Mouse (Mus musculus) midbrain, embryonic 16.5 days (tissue): Measurements from ENCODE around the gene Cped1. TPM values are rescaled to one million over a fixed set of nuclear protein-coding genes. Genes with fewer than 3 reads are reported as not detected.

Source experiments
- ATAC-seq: fragments of 200-750 bp; cut with Nextera tagmentation; 2 replicates; pipeline ENCODE4 v1.8.0; 2017; ENCODE audit warnings: moderate TSS enrichment
- H3K27ac ChIP-seq: fragments of 300-500 bp; sonication (generic); 2 replicates; pipeline ENCODE4 v1.5.1; 2014; ENCODE audit warnings: mild to moderate bottlenecking, low read length, mixed read lengths
- H3K27me3 ChIP-seq: fragments of 300-500 bp; sonication (generic); 2 replicates; pipeline ENCODE4 v1.6.1; 2014; ENCODE audit warnings: low read depth, low read length, mixed read lengths; ENCODE audit not compliant: control insufficient read depth, insufficient read depth
- H3K36me3 ChIP-seq: fragments of 300-500 bp; sonication (generic); 2 replicates; pipeline ENCODE4 v1.6.1; 2014; ENCODE audit warnings: mild to moderate bottlenecking, low read length, moderate library complexity, mixed read lengths; ENCODE audit not compliant: control insufficient read depth, insufficient read depth
- H3K4me1 ChIP-seq: fragments of 300-500 bp; sonication (generic); 2 replicates; pipeline ENCODE4 v1.6.1; 2014; ENCODE audit warnings: mild to moderate bottlenecking, low read length, mixed read lengths; ENCODE audit not compliant: control insufficient read depth, insufficient read depth
- H3K4me2 ChIP-seq: fragments of 300-500 bp; sonication (generic); 2 replicates; pipeline ENCODE4 v1.6.1; 2014; ENCODE audit warnings: mild to moderate bottlenecking, low read length, mixed read lengths
- H3K4me3 ChIP-seq: fragments of 300-500 bp; sonication (generic); 2 replicates; pipeline ENCODE4 v1.5.1; 2014; ENCODE audit warnings: low read depth, mild to moderate bottlenecking, low read length, moderate library complexity, mixed read lengths
- H3K9ac ChIP-seq: fragments of 300-500 bp; sonication (generic); 2 replicates; pipeline ENCODE4 v1.6.1; 2014; ENCODE audit warnings: low read depth, low read length, mixed read lengths
- H3K9me3 ChIP-seq: fragments of 300-500 bp; sonication (generic); replicated peaks from 2 replicates; pipeline ENCODE4 v1.6.1; 2014; ENCODE audit warnings: mild to moderate bottlenecking, low read length, mixed read lengths; ENCODE audit not compliant: control insufficient read depth, poor library complexity, severe bottlenecking
- WGBS: fragments of 180-500 bp; shearing (Covaris S2); extraction: QIAGEN DNeasy Blood & Tissue Kit; methylation state at CpG from one replicate; pipeline ENCODE4 v1.1.7; 2014; 5-methylcytosine and 5-hydroxymethylcytosine counted together
- polyA plus RNA-seq: library from polyadenylated mRNA; unstranded; fragments of >200 nt; fragmentation: Nextera tagmentation; extraction: Ambion mirVana; gene quantifications from 2 replicates; pipeline ENCODE4 v1.2.1, GENCODE M21; 2015

The Cped1 gene
- polyA plus RNA-seq, 1 experiment from 2014 or later, result 2.1 TPM

DNA sequence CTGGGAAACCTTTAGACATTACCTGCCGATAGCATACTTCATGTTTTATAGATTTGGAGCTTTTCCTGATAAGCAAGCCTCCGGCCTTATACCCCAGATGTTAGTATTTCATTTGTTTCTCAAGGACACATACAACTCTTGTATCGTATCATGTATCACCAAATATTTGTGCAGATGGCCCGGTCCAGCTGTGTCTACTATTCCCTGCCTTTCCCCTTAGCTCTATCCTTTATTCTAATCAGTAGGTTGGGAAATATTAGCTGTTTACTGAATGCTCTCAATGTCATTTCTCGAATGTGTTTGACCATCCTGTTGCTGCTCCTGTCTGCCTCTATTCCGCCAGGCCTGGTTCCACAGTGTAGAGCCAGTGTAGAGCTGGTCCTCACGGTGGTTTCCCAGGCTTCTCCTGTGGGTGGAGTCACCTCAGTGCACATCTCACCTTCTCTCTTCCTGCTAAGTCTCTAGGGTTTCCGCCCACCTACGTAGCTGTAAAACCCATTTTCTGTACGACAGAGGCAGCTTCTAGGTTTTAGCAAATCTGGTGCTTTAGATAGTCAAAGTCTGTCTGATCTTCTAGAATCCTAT is 18.3 kb downstream of the Cped1 start:
- Histone ChIP-seq H3K4me1 (no peaks in the 10 kb centered on the region), H3K9me3 (no peaks in the 10 kb centered on the region), H3K9ac (no peak overlapping the region), H3K4me3 (no peak overlapping the region), H3K36me3 (no peaks in the 10 kb centered on the region), H3K27me3 (no peaks in the 10 kb centered on the region; the same call in 1 of the 2 replicates), H3K27ac (no peak overlapping the region), H3K4me2 (no peak overlapping the region)
- ATAC-seq, result no peak
- WGBS, result 83% methylated on average over 10 of the region's 10 CpGs

DNA sequence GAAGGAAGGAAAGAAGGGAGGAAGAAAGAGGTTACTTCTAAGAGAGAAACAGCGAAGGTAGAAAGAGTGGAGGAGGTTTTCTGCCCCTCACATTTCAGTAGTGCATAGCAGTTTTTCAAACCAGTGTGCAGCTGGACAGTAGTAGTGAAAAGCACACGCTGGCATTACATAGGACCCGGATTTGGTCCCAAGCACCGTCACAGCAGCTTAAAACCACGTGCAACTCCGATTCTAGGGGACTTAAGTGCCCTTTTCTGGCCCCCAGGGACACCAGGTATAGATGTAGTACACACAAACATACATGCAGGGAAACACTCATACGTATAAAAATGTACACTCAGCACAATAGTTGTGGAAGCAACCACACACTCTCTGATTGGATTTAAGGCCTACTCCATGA is 22.6 kb downstream of the Cped1 start:
- H3K27ac ChIP-seq, result no peak overlapping the region
- H3K4me2 ChIP-seq, result no peak overlapping the region
- H3K36me3 ChIP-seq, result no peaks in the 10 kb centered on the region
- no peak overlapping the region for H3K4me3 ChIP-seq
- H3K9me3 ChIP-seq, result no peaks in the 10 kb centered on the region
- 88% methylated on average over 7 of the region's 7 CpGs for WGBS
- no peaks in the 10 kb centered on the region for H3K4me1 ChIP-seq
- no peaks in the 10 kb centered on the region for H3K27me3 ChIP-seq
- H3K9ac ChIP-seq, result no peak overlapping the region
- ATAC-seq, result no peak

DNA sequence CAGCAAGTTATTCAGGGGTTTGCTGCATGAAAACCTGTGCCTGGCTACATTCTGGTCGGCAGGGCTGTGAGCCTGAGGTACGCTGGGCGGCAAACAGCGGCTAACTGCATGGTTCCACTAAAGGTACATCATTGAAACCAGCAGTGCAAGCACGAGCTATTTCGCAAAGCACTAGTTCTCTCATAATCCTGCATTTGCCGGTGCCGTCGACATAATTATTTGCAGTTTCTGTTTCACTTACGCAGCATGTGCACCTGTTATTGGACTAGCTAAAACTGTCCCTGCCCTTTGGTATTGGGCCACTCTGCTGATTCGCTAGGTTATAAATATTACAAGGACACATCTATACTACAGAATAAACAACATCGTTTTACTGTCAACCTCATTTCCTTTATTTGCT is 24.5 kb downstream of the Cped1 start:
- Histone ChIP-seq H3K27ac (no peak overlapping the region), H3K4me2 (no peak overlapping the region), H3K27me3 (no peaks in the 10 kb centered on the region), H3K9me3 (no peaks in the 10 kb centered on the region), H3K4me1 (no peaks in the 10 kb centered on the region), H3K9ac (no peak overlapping the region), H3K36me3 (no peaks in the 10 kb centered on the region), H3K4me3 (no peak overlapping the region)
- no peak for ATAC-seq
- 90% methylated on average over 12 of the region's 12 CpGs for WGBS

DNA sequence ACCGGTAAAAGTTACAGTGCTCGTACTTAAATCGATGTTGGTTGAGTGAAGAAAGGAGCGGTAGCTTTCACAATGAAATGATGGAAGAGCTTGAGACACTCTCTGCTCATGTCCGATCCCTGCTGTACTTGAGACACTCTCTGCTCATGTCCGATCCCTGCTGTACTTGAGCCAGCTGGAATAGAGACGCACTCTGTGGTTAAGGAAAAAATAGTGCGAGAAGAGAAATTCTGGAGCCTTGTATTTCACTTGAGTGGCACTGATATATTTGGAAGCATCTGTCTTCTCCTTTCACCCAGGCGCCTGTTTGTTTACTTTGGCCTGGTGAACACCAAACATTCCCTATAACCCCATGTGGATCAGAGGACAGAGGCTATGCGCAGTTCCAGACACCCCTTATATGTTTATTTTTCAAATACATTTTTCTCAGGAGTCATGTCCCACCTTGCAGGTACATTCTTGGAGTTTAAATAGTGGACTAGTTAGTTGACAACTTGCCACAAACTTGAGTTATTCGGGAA is 25.1 kb downstream of the Cped1 start:
- WGBS, result 95% methylated on average over 11 of the region's 11 CpGs
- Histone ChIP-seq H3K27me3 (no peaks in the 10 kb centered on the region), H3K9me3 (no peaks in the 10 kb centered on the region), H3K27ac (no peak overlapping the region), H3K4me1 (no peaks in the 10 kb centered on the region), H3K4me3 (no peak overlapping the region), H3K9ac (no peak overlapping the region), H3K36me3 (no peaks in the 10 kb centered on the region), H3K4me2 (no peak overlapping the region)
- no peak for ATAC-seq

DNA sequence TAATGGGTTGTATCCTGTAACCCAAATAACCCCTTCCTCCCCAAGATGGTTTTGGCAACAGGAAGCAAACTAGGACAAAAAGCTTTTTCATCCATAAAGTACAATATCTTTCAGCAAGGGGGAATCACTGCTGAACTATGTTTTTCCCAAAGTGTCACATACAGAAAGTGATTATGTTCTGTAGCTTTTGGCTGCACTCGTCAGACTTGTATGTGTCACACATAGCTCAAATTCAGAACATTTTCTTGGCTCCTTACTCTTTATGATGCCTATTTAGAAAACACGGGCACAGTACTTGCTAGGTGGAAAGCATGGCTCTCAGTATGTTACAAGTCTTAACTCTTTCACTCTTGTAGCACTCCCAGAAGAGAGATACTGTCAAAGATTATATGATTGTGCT is 25.8 kb downstream of the Cped1 start:
- Histone ChIP-seq H3K4me2 (no peak overlapping the region), H3K4me1 (no peaks in the 10 kb centered on the region), H3K4me3 (no peak overlapping the region), H3K27ac (no peak overlapping the region), H3K9ac (no peak overlapping the region), H3K27me3 (no peaks in the 10 kb centered on the region), H3K36me3 (no peaks in the 10 kb centered on the region), H3K9me3 (no peaks in the 10 kb centered on the region)
- no peak for ATAC-seq
- WGBS, result 82% methylated on average over 2 of the region's 2 CpGs

DNA sequence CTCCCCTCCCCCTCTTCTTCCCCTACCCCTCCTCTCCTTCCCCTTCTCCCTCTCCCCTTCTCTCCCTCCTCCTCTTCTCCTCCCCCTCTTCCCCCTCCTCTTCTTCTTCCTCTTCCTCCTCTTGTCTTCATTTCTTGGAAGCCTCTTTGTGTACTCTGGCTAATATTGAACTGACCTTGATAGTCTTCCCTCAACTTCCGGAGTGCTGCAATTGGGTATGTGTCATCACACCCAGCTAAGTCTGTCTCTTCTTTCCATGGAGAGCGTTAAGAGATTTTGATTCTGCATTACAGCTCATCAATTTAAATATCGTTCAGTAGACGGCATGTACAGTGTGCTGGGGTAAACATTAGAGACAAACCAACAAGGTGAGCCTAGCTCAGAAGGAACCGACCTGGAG is 26.4 kb downstream of the Cped1 start:
- Histone ChIP-seq H3K4me3 (no peak overlapping the region), H3K9ac (no peak overlapping the region), H3K27me3 (no peaks in the 10 kb centered on the region), H3K9me3 (no peaks in the 10 kb centered on the region), H3K36me3 (no peaks in the 10 kb centered on the region), H3K27ac (no peak overlapping the region), H3K4me2 (no peak overlapping the region), H3K4me1 (no peaks in the 10 kb centered on the region)
- ATAC-seq, result no peak
- WGBS, result 86% methylated on average over 5 of the region's 5 CpGs

DNA sequence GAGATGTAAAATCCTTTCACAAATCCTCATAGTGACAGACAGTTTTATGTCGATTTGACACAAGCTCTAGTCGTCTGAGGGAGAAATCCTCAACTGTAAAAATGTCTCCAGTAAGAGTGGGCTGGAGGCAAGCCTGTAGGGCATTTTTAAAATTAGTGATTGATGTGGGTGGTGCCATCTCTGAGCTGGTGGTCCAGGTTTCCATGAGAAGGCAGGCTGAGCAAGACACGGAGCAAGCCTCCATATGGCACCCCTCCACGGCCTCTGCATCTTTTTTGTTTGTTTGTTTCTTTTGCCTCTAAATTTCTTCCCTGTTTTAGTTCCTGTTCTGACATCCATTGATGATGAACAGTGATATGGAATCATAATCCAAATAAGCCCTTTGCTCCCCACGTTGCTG is 26.8 kb downstream of the Cped1 start:
- no peak overlapping the region for H3K9ac ChIP-seq
- 82% methylated on average over 5 of the region's 5 CpGs for WGBS
- H3K4me2 ChIP-seq, result no peak overlapping the region
- ATAC-seq, result no peak
- no peaks in the 10 kb centered on the region for H3K4me1 ChIP-seq
- H3K36me3 ChIP-seq, result no peaks in the 10 kb centered on the region
- H3K4me3 ChIP-seq, result no peak overlapping the region
- no peaks in the 10 kb centered on the region for H3K27me3 ChIP-seq
- H3K27ac ChIP-seq, result no peak overlapping the region
- H3K9me3 ChIP-seq, result no peaks in the 10 kb centered on the region

DNA sequence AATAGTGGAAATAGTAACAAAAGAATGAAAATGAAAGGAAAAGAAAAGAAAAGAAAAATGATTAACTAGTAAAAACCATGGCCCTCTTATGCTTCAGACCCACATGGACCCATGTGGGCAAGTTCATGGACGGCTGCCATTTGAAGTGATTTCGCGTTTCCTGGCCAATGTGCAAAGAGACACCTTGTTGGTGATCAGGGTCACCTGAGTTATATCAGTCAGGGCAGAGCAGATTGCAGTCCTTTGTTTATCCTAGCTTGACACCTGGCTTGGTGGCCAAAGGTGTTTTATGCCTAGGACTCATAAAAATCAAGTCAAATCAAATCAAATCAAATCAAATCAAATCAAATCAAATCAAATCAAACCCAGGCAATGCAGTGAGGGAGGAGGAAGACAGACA is 27.7 kb downstream of the Cped1 start:
- Histone ChIP-seq H3K27me3 (no peaks in the 10 kb centered on the region), H3K36me3 (no peaks in the 10 kb centered on the region), H3K4me2 (no peak overlapping the region), H3K27ac (no peak overlapping the region), H3K4me3 (no peak overlapping the region), H3K4me1 (no peaks in the 10 kb centered on the region), H3K9me3 (no peaks in the 10 kb centered on the region), H3K9ac (no peak overlapping the region)
- no peak for ATAC-seq
- 94% methylated on average over 3 of the region's 3 CpGs for WGBS

DNA sequence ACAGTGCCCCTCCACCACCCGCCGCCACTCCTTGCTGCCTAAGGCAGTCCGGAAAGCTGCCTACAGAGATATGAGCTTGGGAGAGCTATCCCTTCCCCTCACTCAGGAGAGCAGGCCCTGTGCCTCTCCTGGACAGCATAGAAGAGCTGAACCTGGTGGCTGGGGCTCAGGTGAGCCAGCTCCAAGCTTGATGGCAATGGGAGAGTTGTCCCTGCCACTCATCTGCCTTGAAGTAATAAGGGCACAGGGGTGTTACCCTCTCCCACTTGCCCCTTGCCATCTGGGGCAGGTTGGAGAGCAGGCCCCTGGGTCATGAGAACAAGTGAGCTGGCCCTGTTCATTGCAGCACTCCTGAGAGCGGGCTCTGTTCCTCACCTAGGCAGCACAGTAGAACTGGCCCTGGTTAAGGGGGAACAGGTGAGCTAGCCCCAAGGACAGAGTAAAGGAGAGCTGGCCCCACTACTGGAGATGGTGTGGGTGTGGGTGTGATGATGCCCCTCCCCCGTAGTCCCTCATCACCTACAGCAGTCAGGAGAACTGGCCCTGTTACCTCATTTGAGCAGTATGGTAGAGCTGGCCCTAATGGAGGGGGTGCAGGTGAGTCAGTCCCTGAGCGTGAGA is 28.7 kb downstream of the Cped1 start:
- no peak overlapping the region for H3K9ac ChIP-seq
- WGBS, result 92% methylated on average over 6 of the region's 6 CpGs
- H3K36me3 ChIP-seq, result no peaks in the 10 kb centered on the region
- H3K9me3 ChIP-seq, result no peaks in the 10 kb centered on the region
- H3K4me2 ChIP-seq, result no peak overlapping the region
- peak; percentile 28; the same call in 1 of the 2 replicates for ATAC-seq
- no peak overlapping the region for H3K4me3 ChIP-seq
- H3K27me3 ChIP-seq, result no peaks in the 10 kb centered on the region
- no peak overlapping the region for H3K27ac ChIP-seq
- no peaks in the 10 kb centered on the region for H3K4me1 ChIP-seq
